Mouse (Mus musculus) gastrocnemius, adult 18-20 months (tissue): Measurements from ENCODE around the gene Rrp9. TPM values are rescaled to one million over a fixed set of nuclear protein-coding genes. Genes with fewer than 3 reads are reported as not detected.

ENCODE experiments used
- DNase-seq: peaks from one replicate; pipeline ENCODE4 v3.0.0; 2021; ENCODE audit warnings: low spot score
- total RNA-seq, 2 experiments: library from RNA; stranded (reverse); gene quantifications; 2 replicates each; pipeline ENCODE4 v1.2.3; 2021

The Rrp9 gene
- total RNA-seq, 2 experiments from 2014 or later: 19.8 to 21.7 TPM

DNA sequence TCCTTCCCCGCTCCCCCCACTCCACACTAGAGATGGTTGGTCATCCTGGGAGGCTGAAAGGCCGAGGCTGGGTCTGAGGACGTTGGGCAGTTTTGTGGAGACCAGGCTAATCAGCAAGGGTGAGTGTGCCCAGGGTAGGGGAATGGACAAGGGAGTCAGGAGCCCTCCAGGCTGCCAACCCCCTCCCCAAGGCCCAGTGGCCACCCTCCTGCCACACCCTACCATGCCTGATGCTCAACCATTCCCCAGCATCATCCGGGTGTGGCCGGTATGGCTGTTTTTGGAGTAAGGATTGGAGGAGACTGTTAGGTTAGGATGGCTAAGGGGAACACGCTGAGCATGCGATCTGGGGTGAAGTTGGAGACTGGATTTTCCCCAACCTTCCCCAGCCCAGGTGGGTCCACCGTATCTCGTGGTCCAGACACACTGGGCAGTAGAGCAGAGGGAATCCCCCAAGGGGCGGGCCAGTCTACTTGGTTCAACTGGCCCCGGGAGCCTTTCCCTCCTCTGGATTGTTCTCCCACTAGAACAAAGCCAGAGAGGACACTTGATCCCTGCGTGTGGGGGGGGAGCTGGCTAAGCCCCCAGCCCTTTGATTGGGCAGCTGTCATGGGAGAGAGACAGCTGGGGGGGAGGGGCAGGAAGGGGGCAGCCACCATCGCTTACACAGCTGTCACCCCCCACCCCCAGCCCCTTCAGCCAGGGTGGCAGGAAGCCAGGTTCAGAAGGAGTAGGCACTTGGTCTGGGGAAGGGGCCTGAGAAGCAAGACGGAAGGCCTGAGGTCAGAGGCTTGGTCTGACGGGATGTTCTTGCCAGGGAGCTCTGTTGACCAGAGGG lies 19.2 kb upstream of the Rrp9 start:
- DNase-seq: no peak

DNA sequence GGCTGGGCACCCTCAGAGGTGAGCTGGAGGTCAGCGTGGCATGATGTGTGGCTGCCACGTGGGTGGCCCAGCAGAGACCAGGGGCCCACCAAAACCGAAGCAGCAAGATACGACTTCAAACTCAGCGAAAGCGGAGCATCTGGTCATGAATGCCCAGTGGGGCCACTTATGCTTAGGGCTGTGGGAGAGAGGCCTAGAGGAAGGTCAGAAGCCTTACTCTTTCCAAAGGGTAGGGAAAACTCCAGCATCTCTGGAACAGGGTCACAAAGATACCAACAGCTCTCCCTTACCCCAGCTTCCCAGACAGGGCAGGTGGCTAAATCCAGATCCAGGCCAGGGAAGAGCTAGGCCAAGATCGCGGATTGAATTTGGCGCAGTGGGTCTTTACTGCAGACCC lies 18.6 kb upstream of the Rrp9 start:
- no peak for DNase-seq

DNA sequence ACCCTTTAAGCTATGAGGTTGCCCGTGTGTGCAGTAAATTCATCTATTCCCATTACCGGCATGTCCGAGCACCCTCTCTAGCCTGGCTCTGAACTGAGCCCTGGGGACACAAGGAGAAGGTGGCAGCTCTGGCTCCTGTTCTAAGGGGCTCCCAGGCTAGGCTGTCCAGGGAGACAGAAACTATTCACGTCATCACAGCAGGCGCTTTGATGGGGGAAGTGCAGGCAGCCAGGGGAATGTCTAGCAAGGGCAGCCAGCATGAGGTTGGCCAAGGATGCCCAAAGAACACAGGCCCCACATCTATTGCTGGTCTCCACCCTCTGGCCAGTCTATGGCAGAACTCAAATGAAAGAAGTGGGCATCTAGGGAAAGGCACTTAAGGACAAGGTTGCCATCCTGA lies 17.8 kb upstream of the Rrp9 start:
- DNase-seq: no peak

DNA sequence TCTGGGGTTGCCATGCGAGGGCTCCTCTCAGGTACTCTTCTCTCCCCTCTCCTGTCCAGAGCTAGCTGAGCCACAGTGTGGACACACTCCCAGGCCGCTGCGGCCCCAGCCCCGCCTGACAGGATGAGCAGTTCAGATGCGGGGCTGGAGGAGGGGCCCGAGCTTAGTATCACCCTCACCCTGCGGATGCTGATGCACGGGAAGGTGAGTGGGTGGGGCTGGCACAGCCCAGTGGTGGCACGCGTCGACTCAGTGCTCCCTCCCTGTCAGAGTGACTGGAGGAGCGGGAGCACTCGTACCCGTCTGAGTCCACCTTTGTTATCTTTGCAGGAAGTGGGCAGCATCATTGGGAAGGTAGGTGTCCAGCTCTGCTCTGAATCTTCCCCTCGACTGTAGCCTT lies 15.8 kb upstream of the Rrp9 start:
- DNase-seq: no peak

DNA sequence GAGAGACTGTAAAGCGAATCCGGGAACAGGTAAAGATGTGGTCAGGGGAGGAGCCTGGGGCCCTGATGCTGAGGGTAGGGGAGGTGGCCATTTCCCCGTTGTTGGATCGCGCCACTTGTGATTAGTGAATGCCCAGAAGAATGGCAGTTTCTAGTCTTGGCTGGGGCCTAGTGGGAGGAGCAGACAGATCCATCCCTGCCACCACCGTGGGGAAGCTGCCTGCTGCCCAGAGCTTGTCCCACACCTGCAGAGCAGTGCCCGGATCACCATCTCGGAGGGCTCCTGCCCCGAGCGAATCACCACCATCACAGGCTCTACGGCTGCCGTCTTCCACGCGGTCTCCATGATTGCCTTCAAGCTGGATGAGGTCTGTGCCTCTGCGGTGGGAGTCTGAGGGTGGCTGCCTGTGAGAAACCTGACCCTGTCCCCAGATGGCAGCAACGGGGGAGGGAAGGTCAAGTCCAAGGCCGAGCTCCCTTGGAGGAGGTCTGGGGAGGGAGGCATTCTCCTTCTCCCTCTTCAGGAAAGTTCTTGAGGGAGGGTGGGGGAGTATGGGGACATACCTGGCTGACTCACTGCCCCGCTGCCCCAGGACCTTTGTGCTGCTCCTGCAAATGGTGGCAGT lies 15.2 kb upstream of the Rrp9 start:
- DNase-seq: no peak

DNA sequence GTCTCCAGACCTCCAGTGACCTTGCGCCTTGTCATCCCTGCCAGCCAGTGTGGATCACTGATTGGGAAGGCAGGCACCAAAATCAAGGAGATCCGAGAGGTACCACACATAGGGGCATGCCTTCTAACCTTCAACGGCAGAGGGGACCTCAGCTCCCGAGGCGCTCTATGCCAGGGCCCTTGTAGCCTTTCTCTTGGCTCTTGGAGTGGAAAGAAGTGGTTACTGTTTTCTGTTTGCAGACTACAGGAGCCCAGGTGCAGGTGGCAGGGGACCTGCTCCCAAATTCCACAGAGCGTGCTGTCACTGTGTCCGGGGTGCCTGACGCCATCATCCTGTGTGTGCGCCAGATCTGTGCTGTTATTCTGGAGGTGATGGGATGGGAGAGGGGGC lies 14.7 kb upstream of the Rrp9 start:
- no peak for DNase-seq

DNA sequence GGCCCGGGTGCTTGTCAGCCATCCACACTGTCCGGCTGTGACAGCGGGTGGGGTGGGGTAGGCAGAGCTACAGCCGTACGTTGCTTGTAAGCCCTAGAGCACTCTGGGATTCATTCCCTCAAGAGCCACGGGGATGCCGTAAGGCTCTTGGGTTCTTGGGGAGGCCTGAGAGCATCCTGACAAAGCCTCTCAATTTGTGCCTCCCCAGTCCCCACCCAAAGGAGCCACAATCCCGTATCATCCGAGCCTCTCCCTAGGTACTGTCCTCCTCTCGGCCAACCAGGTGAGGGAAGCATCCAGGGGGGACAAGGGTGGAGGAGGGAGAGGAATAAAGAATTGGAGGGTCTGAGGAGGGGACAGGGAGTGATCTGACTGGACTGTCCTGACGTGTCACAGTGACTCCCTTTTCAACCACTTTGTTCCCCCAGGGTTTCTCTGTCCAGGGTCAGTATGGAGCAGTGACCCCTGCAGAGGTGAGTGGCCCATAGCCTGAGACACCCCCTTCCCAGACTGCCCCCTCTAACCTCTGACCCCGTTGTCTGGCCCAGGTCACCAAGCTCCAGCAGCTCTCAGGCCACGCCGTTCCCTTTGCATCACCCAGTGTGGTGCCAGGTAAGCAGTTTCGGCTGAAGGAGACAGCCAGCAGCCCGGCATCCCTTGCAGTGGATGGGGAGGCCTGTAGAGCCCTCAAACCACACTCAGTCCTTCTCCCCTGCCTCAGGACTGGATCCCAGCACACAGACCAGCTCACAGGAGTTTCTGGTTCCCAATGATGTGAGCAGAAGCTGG lies 13.9 kb upstream of the Rrp9 start:
- DNase-seq: no peak

DNA sequence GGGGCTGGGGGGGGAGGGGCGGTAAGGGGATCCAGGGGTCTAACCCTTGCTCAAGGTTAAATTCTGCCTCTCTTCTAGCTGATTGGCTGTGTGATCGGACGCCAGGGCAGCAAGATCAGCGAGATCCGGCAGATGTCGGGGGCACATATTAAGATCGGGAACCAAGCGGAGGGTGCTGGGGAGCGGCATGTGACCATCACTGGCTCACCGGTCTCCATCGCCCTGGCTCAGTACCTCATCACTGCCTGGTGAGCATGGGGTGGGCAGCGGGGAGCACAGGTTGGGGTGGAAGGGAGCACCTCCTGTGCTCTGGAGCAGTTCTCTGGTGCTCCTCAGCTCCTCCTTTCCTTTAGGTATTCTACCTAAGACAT lies 13.3 kb upstream of the Rrp9 start:
- no peak for DNase-seq

DNA sequence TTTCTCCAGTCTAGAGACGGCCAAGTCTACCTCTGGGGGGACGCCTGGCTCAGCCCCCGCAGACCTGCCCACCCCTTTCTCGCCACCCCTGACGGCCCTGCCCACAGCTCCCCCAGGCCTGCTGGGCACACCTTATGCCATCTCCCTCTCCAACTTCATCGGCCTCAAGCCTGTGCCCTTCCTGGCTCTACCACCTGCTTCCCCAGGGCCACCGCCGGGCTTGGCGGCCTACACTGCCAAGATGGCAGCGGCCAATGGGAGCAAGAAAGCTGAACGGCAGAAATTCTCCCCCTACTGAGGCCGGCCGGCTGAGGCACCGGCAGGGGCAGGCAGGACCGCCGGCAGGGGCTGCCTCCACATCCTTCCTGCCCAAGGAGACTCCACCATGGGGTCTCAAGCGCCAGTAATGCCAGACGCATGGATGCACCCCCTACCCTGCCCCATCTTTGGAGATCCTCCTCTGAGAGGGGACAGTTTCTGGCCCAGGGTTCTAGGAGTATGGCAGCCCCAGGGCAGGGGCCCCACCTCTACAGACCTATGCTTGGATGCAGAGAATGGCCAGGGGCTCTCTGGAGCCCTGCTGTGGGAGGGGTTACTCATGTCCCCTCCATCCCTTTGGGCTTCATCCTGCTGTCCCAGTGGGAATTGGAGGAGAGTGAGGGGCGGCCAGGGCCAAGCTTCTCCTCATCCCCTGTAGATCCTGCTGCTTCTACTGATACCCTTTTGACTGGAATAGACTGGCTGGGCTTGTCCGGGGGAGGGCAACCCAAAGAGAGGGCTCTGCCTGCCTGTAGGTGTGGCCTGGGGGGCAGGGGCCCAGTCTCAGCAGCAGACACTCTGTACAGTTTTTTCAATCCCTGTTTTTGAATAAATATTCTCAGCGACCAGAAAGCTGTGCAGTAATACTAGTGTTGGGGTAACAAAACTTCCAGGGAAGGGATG lies 12.4 kb upstream of the Rrp9 start:
- no peak for DNase-seq

DNA sequence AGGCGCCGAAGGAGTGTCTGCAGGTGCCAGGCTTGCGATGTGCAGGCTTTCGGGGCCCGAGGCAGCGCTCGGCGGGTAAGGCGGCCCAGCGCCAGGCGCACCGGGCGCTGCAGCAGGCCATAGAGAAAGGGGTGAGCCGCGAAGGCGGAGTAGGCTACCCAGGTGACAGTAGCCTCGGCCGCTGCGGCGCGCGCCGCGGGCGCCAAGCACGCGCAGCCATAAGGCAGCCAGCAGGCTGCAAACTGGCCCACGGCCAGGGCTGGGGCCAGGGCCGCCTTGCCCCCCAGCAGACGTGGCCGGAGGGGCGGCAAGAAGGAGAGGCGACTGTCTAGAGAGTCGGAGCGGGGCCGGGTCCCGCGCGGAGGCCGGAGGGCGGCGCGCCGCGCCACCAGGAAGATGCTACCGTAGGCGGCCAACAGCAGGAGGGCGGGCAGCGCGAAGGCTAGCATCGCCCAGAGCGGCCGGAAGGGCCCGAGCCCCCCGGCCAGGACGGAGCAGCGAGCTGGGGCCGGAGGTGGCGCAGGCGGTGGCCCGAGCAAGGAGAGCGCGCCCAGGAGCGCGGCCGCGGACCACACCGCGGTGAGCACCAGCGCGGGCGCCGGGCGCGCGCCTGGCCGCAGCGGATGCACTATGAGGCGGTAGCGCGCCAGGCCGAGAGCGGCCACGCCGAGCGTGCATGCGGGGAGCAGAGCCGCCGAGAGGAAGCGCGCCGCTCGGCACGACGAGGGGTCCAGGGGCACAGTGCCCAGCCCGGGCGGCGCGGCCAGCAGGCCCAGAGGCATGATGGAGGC lies 10.8 kb upstream of the Rrp9 start:
- DNase-seq: no peak

DNA sequence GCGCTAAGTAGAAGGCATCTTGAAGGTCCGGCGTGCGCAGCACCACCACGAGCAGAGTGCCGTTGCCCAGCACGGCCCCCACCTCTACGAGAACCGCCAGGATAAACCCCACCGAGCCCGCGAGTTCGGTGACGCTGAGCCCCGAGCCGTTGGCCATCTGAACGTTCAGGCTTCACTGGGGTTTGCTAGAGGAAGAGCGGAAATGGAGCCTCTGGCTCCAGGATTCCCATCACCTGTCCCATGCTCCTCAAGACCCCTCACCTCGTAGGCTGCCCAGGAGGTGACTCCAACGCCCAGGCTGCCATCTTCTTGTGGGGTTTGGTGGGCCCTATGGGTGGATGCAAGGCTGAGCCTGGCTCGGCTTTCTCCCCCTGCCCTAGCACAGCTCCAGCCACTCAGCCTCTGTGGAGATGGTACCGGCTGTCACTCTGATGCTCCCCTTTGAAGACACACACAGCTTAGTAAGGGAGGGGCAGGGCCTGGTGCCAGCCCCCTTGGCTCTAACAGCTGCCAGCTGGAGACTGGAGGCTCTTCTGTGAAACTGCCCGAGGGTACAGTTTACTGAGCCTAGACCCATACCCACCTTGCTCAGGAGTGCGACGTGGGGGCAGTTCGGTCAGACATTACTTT lies 10.1 kb upstream of the Rrp9 start, which contains the start of gene Gpr62:
TSS of gene Gpr62 (minus strand) at position 368 of the 630 bp plus-strand sequence.
- DNase-seq: no peak

DNA sequence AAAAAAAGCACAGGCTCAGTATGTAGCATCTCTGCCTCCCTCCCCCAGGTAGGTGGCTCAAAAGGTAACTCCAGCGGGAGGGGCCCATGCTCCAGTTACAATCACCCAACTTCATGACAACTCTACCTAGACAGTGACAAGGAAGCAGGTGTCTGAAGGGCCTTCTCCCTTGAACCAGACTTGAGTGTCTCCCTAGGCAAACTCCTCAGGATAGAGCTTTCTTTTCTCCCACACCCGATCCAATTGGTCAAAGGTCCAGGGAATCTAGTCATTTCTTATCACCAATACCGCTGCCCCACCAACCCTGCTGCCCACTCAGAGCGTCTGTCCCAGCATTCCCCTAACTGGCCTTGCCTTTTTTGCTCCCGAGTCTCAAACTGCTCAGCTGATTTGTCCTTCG lies 9.0 kb upstream of the Rrp9 start:
- no peak for DNase-seq

DNA sequence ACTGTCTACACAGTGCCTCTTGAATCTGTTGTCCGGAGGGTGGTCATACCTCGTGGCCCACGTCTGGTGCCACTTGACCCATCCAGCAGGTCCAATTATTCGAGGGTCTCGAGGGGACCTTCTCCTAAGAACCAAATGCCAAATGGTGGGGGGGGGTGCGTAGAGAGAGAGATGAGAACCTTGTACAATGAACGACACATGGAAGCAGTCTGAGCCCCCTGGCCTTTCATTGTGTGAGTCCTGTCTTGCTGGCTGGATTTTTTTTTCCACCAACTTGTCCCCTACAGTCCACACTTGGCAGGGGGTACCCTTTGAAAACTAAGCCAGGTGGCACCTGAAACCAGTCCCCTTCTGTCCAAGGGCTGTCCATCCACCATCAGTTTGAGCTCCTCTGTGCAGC lies 8.0 kb upstream of the Rrp9 start:
- no peak for DNase-seq

DNA sequence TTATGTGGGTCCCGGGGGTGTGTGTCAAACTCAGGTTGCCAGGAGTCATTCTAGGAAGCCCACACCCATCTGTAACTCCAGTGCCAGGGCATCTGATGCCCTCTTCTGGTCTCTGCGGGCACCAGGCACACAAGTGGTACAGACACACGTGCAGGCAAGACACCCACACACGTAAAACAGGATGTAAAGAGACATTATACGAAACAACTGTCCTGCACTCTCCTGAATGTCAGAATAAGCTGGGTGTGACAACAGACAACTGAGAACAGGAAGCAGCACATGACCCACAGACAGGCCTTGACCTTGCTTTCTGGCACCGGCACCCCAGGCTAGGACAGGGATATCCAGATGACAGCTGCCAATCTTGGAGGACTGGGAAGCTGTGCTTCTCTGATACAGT lies 6.4 kb upstream of the Rrp9 start:
- no peak for DNase-seq

DNA sequence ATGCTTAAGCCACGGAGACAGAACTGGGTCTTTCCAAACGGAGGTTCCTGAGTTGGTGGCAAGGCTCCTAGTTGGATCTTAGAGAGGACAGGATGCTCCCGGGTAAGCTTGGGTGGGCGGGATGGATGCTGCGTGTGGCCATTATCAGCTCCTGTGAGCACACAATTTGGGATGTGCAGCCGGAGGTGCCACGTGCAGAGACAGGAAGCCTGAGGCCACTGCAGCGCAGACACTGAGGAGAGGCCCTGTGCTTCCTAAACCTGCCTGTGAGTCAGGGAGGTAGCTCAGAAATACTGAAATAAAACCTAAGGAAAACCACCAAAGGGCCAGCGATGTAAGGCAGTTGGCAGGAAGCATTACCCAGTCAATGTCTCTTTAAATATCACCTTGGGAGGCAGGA lies 6.0 kb upstream of the Rrp9 start:
- no peak for DNase-seq

DNA sequence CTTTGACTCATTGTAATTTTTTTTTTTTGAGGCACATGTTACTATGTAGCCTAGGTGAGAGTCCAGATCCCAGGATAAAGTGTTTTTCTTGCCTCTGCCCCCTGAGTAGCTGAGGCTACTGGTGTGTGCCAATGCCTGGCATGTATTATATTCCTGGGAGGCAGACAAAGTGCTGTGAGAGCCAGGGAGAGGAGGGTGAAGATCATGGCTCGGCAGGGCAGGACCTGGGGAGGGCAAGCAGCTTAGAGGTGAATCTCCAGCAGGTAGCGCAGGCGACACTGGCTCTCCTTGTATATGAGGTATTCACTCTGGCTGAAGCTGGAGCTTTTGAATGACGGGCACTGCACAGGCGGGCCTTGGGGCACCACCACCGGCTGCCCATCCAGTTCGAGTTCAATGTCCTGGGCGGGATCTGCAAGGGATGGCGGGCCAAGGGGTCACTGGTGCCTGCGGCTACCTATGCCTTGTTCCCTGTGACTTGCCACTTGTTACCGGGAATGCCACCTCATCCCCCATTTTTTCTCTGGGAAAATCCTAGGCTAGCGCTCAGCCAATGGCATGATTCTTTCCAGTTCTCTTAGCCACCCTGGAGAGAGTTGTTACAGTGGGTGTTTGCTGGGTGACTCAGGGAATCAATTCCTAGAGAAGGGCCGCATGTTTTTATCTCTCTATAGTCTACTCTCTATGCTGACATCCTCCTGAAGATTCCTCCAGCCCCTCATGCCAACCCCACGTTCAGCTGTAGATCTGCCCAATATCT lies 4.6 kb upstream of the Rrp9 start:
- no peak for DNase-seq

DNA sequence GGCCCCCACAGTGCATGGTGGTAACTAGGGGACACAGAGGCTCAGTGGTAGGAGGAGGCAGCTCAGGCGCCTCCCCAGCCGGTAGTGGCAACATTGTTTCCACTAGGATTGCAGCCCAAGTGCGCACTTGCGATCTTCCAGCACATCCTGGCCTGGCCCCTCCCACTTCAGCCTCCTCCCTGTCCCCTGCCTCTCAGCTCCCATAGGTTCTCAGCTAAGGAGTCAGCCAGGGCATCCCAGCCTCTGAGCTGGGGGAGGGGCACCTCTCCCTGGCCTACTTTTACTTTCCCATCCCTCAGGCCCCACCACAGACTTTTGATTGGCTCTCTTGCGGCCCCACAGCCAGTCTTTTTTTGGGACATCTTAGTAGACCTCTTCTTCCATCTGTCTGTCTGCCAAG lies 3.9 kb upstream of the Rrp9 start:
- peak; percentile 69 for DNase-seq

DNA sequence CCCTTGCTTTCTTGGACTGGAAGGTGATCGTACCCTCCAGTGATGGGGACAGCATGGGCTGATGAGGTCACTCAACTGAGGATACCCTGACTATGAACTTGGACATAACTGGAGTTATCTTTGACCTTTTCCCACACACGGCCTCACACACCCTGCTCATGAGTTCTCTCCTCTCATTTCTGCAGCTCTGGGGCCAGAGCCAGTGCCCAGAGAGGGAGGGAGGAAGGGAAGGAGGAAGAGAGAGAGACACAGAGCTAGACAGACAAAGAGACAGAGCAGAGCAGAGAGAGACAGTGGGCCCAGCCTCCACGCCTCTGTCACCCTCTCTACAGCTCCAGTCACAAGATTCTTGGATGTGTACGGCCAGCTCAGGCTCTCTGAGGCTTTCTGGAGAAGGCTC lies 3.4 kb upstream of the Rrp9 start:
- DNase-seq: no peak

DNA sequence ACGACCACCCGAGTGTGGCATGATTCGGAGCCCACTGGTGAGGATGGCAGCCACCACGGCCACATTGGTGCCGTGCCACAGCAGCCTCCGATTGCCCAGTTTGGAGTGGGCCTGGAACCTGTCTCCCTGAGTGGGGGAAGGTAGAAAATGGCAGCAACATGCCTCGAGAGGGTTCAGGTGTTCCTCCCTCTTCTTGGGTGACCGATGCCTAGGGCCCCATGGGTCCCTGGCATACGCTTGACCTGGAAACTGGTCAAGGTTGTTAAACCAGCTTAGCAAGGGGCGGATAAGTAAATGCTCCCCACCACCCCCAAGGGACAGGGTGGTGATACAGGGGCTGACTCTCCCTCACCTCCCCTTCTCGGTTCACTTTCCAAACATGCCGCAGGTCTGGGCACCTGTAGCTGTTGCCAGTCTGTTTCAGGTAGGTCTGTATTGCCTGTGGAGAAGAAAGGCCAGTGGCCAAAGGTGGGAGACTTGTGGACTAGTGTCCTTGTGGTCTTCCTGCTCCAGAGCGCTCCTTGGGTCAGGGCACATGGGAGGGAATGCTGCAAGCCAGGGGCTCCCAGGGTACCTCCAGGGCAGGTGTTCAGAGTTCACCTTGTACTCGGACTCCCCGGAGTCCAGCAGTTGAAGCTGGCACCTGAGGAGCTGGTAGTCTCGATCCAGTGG lies 2.5 kb upstream of the Rrp9 start:
- DNase-seq: no peak
